Comparison of ENCODE assay signal across 33 mouse cellular contexts in genomic region chr6:135299024-135299550, GRCm38 (mm10). TPM values are rescaled to one million over a fixed set of nuclear protein-coding genes. Genes with fewer than 3 reads are reported as not detected.
DNase-seq lines count a peak whose midpoint lies in the region; ATAC-seq and TF ChIP-seq lines count a peak whose summit lies in the region.
"Had no signal": no experiment of that assay in that cellular context is flagged by ENCODE, and none has a peak within 500 bp of the region (broad histone marks: within the 10 kb centered on the region; RNA-seq: fewer than 3 reads in every experiment).

No protein-coding gene starts in this region.

- H3K9ac ChIP-seq in heart, embryonic 12.5 days: no peak overlapping the region
- H3K9ac ChIP-seq in lung, postnatal 0 days (replicated peaks; ENCODE audit: low read depth): no peak overlapping the region
- H3K9ac ChIP-seq: embryonic facial prominence, embryonic 12.5 days; embryonic facial prominence, embryonic 15.5 days; forebrain, postnatal 0 days; heart, embryonic 15.5 days; hindbrain, embryonic 13.5 days; intestine, embryonic 15.5 days had no signal

- DNase-seq in heart, postnatal 25 days (ENCODE audit: low spot score): no peak
- peak; percentile 59 for DNase-seq in lung, postnatal 0 days (ENCODE audit: low spot score)
- DNase-seq in lung, postnatal 14 days: no peak
- peak; percentile 58 for DNase-seq in 3134 (ENCODE audit: extremely low read depth, insufficient read length, low spot score)
- no peak for DNase-seq in thymus, postnatal 25 days
- DNase-seq: adrenal gland, postnatal 10 days; adrenal gland, postnatal 36 days; cerebellum, adult 18-20 months; cerebellum, adult 9-11 months; cerebellum, postnatal 25 days; forebrain, postnatal 0 days; gastrocnemius, adult 2 months; gastrocnemius, postnatal 14 days; heart, adult 11 months; heart, postnatal 14 days had no signal

- intact Hi-C loops in heart, postnatal 25 days (cut with DNase I): loop anchor here (5.0 kb wide), 1 partner anchor 42 kb away; no protein-coding TSS in a partner anchor

- 60% methylated on average over 7 of the region's 7 CpGs for WGBS in heart, embryonic 12.5 days
- WGBS in lung, postnatal 0 days: 60% methylated on average over 7 of the region's 7 CpGs

- no peaks in the 10 kb centered on the region for H3K79me2 ChIP-seq in C2C12 (ENCODE audit: control insufficient read depth, insufficient read depth)

- H3K36me3 ChIP-seq in heart, embryonic 12.5 days: no peaks in the 10 kb centered on the region
- H3K36me3 ChIP-seq in lung, postnatal 0 days (ENCODE audit: insufficient read depth, low read length): no peaks in the 10 kb centered on the region
- H3K36me3 ChIP-seq in C2C12 (ENCODE audit: control insufficient read depth, insufficient read depth): no peaks in the 10 kb centered on the region
- H3K36me3 ChIP-seq: embryonic facial prominence, embryonic 12.5 days; embryonic facial prominence, embryonic 15.5 days; heart, embryonic 15.5 days; hindbrain, embryonic 10.5 days; hindbrain, embryonic 13.5 days; intestine, embryonic 15.5 days had no signal

- TF ChIP-seq CTCF in lung, postnatal 0 days (IDR thresholded peaks at IDR 0.05): 0 out of 2 replicates have a peak, but pooled peaks have one; percentile 4
- no peak for TF ChIP-seq CTCF in C2C12 (IDR thresholded peaks at IDR 0.05; ENCODE audit: control insufficient read depth, insufficient read depth, insufficient read length)

- ATAC-seq in heart, embryonic 12.5 days (ENCODE audit: insufficient number of reproducible peaks, low FRiP score): 0 out of 2 replicates have a peak, but pooled peaks have one; percentile 33
- peak; percentile 50 for ATAC-seq in lung, postnatal 0 days
- no peak for ATAC-seq in CD4-positive, CD25-positive, alpha-beta regulatory T cell, adult 4 months
- ATAC-seq: activated CD4-positive, CD25-positive, alpha-beta regulatory T cell, adult 4 months; forebrain, embryonic 14.5 days; forebrain, postnatal 0 days; hindbrain, embryonic 16.5 days; intestine, embryonic 15.5 days had no signal

- peaks cover 16% of the 10 kb centered on the region for H3K4me1 ChIP-seq in heart, embryonic 12.5 days (replicated peaks)
- peaks cover 10% of the 10 kb centered on the region; the same call in 1 of the 2 replicates for H3K4me1 ChIP-seq in lung, postnatal 0 days (ENCODE audit: insufficient read depth, low read depth, low read length)

- H3K27ac ChIP-seq in heart, embryonic 12.5 days (ENCODE audit: poor library complexity, severe bottlenecking): no peak overlapping the region
- H3K27ac ChIP-seq in lung, postnatal 0 days (ENCODE audit: low read length): peak overlapping the region; percentile 54
- H3K27ac ChIP-seq: embryonic facial prominence, embryonic 12.5 days; embryonic facial prominence, embryonic 15.5 days; heart, embryonic 15.5 days; hindbrain, embryonic 10.5 days; hindbrain, embryonic 13.5 days; intestine, embryonic 15.5 days had no signal

- H3K27me3 ChIP-seq in heart, embryonic 12.5 days (replicated peaks): no peaks in the 10 kb centered on the region
- H3K27me3 ChIP-seq in lung, postnatal 0 days (replicated peaks; ENCODE audit: insufficient read depth, low read length): no peaks in the 10 kb centered on the region
- no peaks in the 10 kb centered on the region for H3K27me3 ChIP-seq in C2C12 (ENCODE audit: control insufficient read depth, insufficient read depth, insufficient read length)
- H3K27me3 ChIP-seq: embryonic facial prominence, embryonic 12.5 days; embryonic facial prominence, embryonic 15.5 days; heart, embryonic 15.5 days; hindbrain, embryonic 13.5 days; intestine, embryonic 15.5 days had no signal

- H3K4me3 ChIP-seq in heart, embryonic 12.5 days: no peak overlapping the region
- H3K4me3 ChIP-seq in lung, postnatal 0 days (ENCODE audit: low read depth, low read length): no peak overlapping the region
- H3K4me3 ChIP-seq in C2C12 (ENCODE audit: insufficient read depth, poor library complexity, severe bottlenecking): no peak overlapping the region
- H3K4me3 ChIP-seq: embryonic facial prominence, embryonic 12.5 days; embryonic facial prominence, embryonic 15.5 days; gastrocnemius, adult 2 months; heart, embryonic 15.5 days; hindbrain, embryonic 10.5 days; hindbrain, embryonic 13.5 days; intestine, embryonic 15.5 days had no signal

- TF ChIP-seq EP300 in lung, postnatal 0 days (IDR thresholded peaks at IDR 0.05): 0 out of 2 replicates have a peak, but pooled peaks have one; percentile 55

- no peaks in the 10 kb centered on the region for H3K9me3 ChIP-seq in heart, embryonic 12.5 days (replicated peaks)
- no peaks in the 10 kb centered on the region for H3K9me3 ChIP-seq in lung, postnatal 0 days (ENCODE audit: low read length)
- H3K9me3 ChIP-seq: embryonic facial prominence, embryonic 12.5 days; embryonic facial prominence, embryonic 15.5 days; heart, embryonic 15.5 days; hindbrain, embryonic 10.5 days; hindbrain, embryonic 13.5 days; intestine, embryonic 15.5 days had no signal

- H3ac ChIP-seq in C2C12 (ENCODE audit: control insufficient read depth, insufficient read length, low read depth): no peak overlapping the region

- no peaks in the 10 kb centered on the region for H3K79me3 ChIP-seq in C2C12 (ENCODE audit: low read depth)

- H3K4me2 ChIP-seq in heart, embryonic 12.5 days: no peak overlapping the region
- H3K4me2 ChIP-seq in lung, postnatal 0 days (replicated peaks; ENCODE audit: low read depth, low read length): no peak overlapping the region
- H3K4me2 ChIP-seq: embryonic facial prominence, embryonic 12.5 days; embryonic facial prominence, embryonic 15.5 days; heart, embryonic 11.5 days; heart, embryonic 15.5 days; hindbrain, embryonic 13.5 days; intestine, embryonic 15.5 days had no signal

TF ChIP-seq in C2C12, 6 proteins besides CTCF, POLR2A, EP300 and RAD21:
- TF ChIP-seq MYOD1 (IDR thresholded peaks at IDR 0.05; ENCODE audit: control insufficient read depth, insufficient read length, low read depth) (no peak), FOSL1 (IDR thresholded peaks at IDR 0.05; ENCODE audit: insufficient read depth, low read length, poor library complexity, severe bottlenecking) (peak; percentile 7)

RNA-seq across cellular contexts. Expression of gene Pbp2, which starts 11.1 kb away (rescaled TPM):
- not detected in 2 replicates for polyA plus RNA-seq in heart, embryonic 12.5 days (2016; fragmentation: Nextera tagmentation; extraction: Ambion mirVana)
- not detected for total RNA-seq in heart, postnatal 25 days (2021)
- polyA plus RNA-seq in lung, postnatal 0 days (2015; fragmentation: Nextera tagmentation; extraction: Ambion mirVana): 0.42 and 1.6 TPM in 2 replicates
- polyA plus RNA-seq in C2C12 (2012; fragmentation: generic; extraction: Trizol): 0.41 TPM
- not detected for polyA plus RNA-seq in CD4-positive, CD25-positive, alpha-beta regulatory T cell, adult 4 months (2017; shearing (Covaris generic))
- total RNA-seq: adrenal gland, adult 18-20 months; adrenal gland, postnatal 10 days; adrenal gland, postnatal 36 days; common myeloid progenitor, adult 5-6 weeks; forebrain, postnatal 0 days; gastrocnemius, postnatal 14 days; heart, adult 8-10 months; heart, postnatal 14 days; MEL had no signal
- polyA plus RNA-seq: activated CD4-positive, CD25-positive, alpha-beta regulatory T cell, adult 4 months; embryonic facial prominence, embryonic 12.5 days; forebrain, embryonic 11.5 days; forebrain, embryonic 14.5 days; forebrain, postnatal 0 days; heart, embryonic 11.5 days; hindbrain, embryonic 10.5 days; hindbrain, embryonic 16.5 days had no signal

RNA-seq across cellular contexts. Expression of gene Gsg1, which starts 44.9 kb away (rescaled TPM):
- 0.59 and 0.69 TPM in 2 replicates for polyA plus RNA-seq in heart, embryonic 12.5 days (2016; fragmentation: Nextera tagmentation; extraction: Ambion mirVana)
- under 1 TPM; 0.34 to 0.47 TPM for total RNA-seq in heart, postnatal 25 days (2021)
- polyA plus RNA-seq in lung, postnatal 0 days (2015; fragmentation: Nextera tagmentation; extraction: Ambion mirVana): 2.9 and 5.5 TPM in 2 replicates
- polyA plus RNA-seq in C2C12 (2012; fragmentation: generic; extraction: Trizol): 0.15 TPM
- polyA plus RNA-seq in CD4-positive, CD25-positive, alpha-beta regulatory T cell, adult 4 months (2017; shearing (Covaris generic)): not detected
- total RNA-seq: adrenal gland, adult 18-20 months; adrenal gland, postnatal 10 days; adrenal gland, postnatal 36 days; gastrocnemius, adult 2 months; MEL had no signal
- polyA plus RNA-seq: activated CD4-positive, CD25-positive, alpha-beta regulatory T cell, adult 4 months had no signal

Comparison
In these comparisons a context has a peak if more than half of its experiments do, and no peak if none do; other contexts are left out.
1. DNase-seq: peak in lung, postnatal 0 days (single experiment) and 3134 (single experiment); none in heart, postnatal 25 days (single experiment), lung, postnatal 14 days (single experiment) and thymus, postnatal 25 days (single experiment).